Mouse (Mus musculus) neutrophil, adult 5-6 weeks (primary cell): ENCODE results near the gene Npepps. TPM values are rescaled to one million over a fixed set of nuclear protein-coding genes. Genes with fewer than 3 reads are reported as not detected.

Experiments
- total RNA-seq: library from RNA; stranded (forward); fragments of 200-1000 nt; gene quantifications from 2 replicates; pipeline ENCODE4 v1.2.3, GENCODE M21; 2017

Npepps gene
- total RNA-seq, 1 experiment from 2014 or later: 52.1 TPM

Other genes starting within 250 kb of the Npepps start
- 0.47 TPM in 1 of 2 replicates, not detected in the other for gene Lrrc46, start 239.2 kb downstream of the Npepps start, total RNA-seq
- 15.9 and 23.8 TPM in 2 replicates for gene Mrpl10, start 239.1 kb downstream of the Npepps start, total RNA-seq
- gene Osbpl7, start 230.0 kb downstream of the Npepps start, total RNA-seq: 20.9 and 22.7 TPM in 2 replicates
- 1.3 and 1.4 TPM in 2 replicates for gene Tbx21, start 165.3 kb downstream of the Npepps start, total RNA-seq
- gene Tbkbp1, start 129.1 kb downstream of the Npepps start, total RNA-seq: 11.3 and 13.2 TPM in 2 replicates
- gene Kpnb1, start 92.8 kb downstream of the Npepps start, total RNA-seq: 149 and 179 TPM in 2 replicates
- gene Mrpl45, start 35.1 kb upstream of the Npepps start, total RNA-seq: 10.2 and 11.3 TPM in 2 replicates
- gene Gpr179, start 71.4 kb upstream of the Npepps start, total RNA-seq: 0.12 TPM in 1 of 2 replicates, not detected in the other
- 12.8 and 13.6 TPM in 2 replicates for gene Socs7, start 81.9 kb upstream of the Npepps start, total RNA-seq
- 8.8 and 10.5 TPM in 2 replicates for gene Arhgap23, start 134.9 kb upstream of the Npepps start, total RNA-seq
- gene 4933428G20Rik, start 219.7 kb upstream of the Npepps start, total RNA-seq: 0.23 TPM in 1 of 2 replicates, not detected in the other